Mouse (Mus musculus) erythroblast, embryonic 14.5 days (primary cell): Measurements from ENCODE around the gene Rnf212b.

ENCODE experiments used
- GATA1 ChIP-seq: IDR thresholded peaks from 2 replicates; pipeline ENCODE4 v1.6.1; 2012; ENCODE audit warnings: low read length, inconsistent platforms, mixed read lengths
- TAL1 ChIP-seq: IDR thresholded peaks from 3 replicates; pipeline ENCODE4 v1.6.1; 2012; ENCODE audit warnings: low read length, inconsistent platforms, mixed read lengths

GRCm38 (mm10) chr14:54809668-54810033, 4.3 kb upstream of the Rnf212b start:
- no peak for TF ChIP-seq GATA1
- no peak for TF ChIP-seq TAL1
